Mouse (Mus musculus) kidney, adult 11 months (tissue): ENCODE data around the gene Gpatch2.

Experiments used
- DNase-seq: peaks from one replicate; pipeline ENCODE4 v3.0.0; 2022

The Gpatch2 gene

DNA sequence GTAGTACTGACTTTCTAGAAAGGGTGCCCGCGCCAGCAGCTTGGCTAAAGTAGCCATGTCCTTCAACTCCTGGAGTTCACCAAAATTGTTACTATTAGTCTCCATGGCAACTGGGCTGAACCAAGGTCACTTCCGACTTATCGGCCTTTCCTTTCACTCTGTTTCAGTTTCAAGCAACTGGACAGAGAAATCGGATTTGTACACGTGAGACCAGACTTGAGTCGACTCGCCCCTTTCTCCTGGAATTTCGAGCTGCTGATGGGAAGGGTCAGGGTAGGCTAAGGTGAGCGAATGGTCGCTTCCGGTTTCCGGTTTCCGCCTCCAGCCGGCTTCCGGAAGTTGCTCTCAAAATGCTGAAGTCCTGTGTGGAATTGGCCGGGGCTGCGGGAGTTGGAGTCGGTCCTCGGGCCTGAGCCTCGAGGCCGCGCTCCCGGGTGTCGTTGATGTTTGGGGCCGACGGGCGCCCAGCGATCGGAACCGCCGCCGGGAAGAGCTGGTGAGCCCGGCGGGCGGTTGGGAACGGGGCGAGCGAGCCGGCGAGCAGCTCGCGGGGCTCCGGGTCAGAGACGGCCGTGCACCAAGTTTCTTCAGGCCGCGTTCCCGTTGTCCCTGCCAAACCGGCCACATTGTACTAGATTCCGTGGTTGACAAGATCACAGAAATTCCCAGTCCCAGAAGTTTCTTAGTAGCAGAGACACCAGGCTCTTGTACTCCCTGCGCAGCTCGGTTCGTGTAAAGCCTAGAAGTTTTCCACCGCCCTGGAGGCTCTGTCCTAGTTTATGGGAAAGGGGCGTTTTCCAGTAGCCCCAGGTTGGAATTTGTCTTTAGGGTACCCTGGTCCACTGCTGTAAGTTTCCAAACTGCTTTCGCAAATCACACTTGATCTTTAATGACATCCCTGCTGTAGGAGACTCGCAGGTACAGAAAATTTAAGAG lies at the start of gene Gpatch2, which contains the start of gene Spata17:
Gpatch2 (plus strand) TSS at position 328 of the 936 bp plus-strand sequence.
Spata17 (minus strand) TSS at position 285 of the 936 bp plus-strand sequence.
- DNase-seq = peak; percentile 82

DNA sequence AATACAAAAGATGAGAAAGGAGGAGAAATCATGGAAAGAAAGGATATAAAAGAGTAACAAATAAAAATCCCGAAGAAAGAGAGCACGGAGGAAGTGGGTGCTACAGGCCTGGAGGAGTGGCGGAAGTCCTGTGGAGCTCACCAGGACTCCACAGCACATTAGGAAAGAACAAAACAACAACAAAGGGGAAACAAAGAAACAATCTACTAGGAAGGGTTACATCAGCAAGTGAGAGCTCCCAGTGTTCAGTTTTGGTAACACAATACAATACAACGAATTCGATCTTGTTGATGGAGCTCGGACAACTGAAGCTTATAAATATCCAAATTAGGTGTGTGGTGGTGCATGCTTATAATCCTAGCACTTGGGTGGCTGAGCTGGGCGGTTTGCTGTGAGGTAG lies 45.7 kb upstream of the Gpatch2 start:
- no peak for DNase-seq

DNA sequence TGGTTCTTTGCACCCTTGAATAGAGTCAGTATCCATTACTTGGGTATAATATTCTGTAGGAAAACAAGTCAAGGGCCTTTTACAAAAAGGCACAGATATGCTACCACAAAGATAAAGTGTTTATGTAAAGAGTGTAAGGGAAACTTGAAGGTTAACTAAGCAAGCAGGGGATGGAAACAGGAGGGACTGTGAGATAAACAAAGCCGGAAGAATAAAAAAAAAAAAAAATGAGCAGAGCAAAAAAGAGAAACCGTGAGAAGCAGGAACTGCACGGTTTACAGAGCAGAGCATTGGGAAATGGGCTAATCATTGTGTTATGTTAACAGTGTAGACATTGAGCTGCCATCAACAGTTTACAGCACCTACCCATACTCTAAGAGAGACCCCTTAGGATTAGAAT lies 44.9 kb upstream of the Gpatch2 start:
- DNase-seq = no peak

DNA sequence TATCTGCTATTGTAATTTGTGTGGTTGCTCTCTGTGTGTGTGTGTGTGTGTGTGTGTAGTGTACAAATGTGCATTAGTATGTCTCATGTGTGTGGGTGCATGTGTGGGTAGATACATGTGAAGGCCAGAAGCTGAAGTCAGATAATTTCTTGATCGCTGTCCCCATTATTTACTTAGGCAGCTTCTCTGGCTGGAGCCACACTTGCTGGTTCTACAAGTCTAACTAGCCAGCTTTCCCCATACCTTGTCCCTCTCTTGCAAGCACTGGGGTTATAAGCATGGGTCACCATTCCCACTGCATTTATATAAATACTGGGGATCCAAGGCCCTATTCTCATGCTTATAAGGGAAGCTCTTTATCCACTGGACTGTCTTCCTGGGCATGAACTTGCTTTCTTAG lies 39.3 kb upstream of the Gpatch2 start:
- no peak for DNase-seq

DNA sequence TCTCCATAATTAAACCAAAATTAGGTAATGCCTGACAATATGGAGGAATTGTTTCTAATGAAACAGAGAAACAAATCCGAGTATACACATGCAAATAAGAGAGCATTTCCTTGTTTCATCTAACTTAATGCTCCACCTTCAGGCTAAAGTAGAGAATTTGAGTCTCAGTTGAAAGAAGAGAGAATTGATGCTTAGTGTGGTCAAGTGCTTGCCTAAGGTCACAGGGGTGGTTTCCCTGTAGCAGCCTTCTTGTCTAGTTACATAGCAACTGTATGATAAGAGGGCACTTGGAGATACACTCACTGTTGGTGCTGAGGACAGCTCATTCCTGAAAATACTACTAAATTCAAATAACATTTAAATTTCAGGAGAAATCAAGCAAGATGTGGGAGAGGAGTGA lies 36.8 kb upstream of the Gpatch2 start:
- no peak for DNase-seq

DNA sequence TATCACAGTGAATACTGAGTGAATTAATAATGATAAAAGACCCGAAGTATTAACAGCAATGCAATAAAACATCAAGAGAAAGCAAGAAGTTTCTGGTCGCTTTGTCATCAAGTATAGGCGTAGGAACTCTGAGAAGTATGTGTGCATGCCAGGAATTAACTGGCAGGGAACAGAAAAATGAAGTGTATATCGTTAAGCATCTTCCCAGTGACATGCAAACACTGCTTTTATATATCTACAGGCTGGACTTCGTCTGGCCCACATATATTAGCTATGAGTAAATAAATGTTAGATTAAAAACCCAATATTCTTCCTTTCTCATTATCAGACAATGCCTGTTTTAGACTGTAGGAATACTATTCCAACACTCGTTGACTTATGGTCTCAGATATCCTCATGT lies 9.8 kb upstream of the Gpatch2 start:
- no peak for DNase-seq

DNA sequence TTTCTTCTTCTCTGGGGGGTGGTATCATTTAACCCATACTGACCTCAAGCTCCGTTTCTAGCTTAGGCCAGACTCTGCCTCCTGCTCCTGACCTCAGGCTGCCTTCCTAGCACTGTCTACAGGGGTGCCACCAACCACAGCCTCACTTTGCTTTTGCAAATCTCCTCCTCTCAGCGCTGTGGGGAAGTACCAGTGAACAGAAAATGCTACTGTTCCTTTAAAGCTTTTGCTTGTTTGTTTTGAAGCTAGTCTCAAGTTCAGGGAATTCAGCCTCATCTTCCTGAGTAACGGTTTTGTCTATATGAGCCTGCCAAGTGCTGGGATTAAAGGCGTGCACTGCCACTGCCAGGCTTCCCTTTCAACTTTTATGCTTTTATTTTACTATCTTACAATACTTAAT lies 5.8 kb upstream of the Gpatch2 start:
- no peak for DNase-seq

DNA sequence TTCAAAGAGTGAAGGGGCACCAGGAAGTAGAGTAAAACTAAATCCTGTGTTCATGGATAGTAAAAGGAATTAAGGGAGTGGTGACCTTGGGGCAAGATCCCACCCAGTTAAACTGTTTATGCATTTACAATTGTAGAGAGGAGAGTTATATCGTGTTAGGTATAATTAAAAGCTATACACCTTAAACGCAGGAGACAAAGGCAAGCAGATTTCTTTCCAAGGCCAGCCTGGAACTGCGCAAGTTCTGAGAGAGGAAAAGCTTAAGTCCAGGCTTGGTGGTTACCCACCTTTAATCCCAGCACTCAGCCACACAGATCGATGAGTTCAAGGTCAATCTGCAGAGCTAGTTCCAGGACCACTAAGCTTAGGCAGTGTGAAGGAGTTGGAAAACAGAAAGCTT lies 4.6 kb upstream of the Gpatch2 start:
- no peak for DNase-seq

DNA sequence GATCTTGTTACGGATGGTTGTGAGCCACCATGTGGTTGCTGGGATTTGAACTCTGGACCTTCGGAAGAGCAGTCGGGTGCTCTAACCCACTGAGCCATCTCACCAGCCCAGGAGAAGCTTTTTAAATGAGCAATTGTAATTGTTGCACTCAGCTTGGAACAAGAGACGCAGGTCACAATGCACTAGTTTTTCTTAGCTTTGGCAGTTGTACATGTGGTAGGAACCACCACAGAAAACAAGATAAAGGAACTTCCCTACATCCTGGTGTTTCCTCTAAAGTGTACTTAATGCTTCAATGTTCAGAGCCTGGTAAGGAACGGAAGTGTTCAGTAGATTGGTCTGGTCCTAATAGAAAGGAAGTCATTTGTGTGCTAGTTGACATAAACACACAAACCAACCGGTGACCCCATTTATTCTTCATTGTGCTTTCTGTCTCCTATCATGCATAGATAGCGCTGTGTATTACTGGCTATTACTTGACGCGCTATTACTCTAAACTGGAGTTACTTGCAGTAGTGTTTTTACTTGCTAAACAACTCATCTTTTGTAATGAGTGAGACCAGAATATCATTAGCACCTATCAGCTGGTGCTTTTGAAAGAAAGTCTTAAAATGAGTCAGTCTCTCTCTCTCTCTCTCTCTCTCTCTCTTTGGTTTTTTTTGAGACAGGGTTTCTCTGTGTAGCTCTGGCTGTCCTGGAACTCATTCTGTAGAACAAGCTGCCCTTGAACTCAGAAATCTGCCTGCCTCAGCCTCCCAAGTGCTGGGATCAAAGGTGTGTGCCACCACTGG lies 1.5 kb downstream of the Gpatch2 start:
- DNase-seq = no peak

DNA sequence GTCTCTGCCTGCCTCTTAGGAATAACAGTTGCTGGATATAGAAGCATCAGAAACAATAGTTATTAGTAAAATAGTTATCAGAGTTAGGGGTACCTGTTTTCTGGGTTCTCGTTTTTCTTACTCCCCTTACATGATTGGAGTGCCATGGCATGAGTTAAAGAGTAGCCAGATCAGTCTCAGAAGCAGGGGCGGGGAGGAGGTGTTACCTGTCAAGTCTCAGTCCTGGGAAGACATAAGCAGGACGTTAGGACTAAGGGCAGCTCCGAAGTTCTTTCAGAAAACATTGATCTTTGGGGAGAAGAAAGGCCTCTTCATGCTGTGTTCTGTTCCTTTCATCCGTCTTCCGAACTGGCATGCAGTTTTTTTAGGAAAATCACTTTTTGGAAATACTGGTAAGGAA lies 5.4 kb downstream of the Gpatch2 start:
- no peak for DNase-seq

DNA sequence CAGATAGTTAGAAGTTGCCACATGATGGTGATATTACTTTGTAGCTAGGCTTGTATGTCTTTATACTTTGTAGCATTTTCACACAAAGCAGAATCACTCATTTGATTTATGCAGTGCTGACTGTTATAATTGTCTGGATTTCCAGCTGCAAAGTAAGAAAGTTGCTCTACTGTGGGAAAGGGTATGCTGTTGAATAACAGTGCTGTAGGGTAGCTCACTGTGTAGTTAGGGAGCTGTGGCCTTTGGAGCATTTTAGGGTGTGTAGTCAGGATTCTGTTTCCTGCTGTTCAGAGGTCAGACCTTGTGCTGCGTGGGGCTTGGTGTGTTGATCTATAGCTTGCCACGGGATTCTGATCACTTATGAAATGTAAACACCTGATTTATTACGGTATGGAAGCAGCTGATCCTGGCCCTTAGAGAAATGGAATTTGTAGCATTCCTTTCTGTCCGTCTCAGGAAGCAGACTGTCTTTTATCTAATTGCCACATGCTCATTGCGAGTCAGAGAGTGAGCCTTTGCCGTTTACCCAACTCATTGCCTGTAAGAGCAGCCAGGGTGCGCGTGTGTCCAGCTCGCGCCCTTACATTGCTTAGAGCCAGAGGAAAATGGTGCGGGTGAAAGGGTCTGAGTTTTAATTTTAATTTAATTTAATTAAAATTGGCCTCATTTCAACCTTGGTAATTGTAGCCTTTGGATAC lies 11.2 kb downstream of the Gpatch2 start:
- no peak for DNase-seq

DNA sequence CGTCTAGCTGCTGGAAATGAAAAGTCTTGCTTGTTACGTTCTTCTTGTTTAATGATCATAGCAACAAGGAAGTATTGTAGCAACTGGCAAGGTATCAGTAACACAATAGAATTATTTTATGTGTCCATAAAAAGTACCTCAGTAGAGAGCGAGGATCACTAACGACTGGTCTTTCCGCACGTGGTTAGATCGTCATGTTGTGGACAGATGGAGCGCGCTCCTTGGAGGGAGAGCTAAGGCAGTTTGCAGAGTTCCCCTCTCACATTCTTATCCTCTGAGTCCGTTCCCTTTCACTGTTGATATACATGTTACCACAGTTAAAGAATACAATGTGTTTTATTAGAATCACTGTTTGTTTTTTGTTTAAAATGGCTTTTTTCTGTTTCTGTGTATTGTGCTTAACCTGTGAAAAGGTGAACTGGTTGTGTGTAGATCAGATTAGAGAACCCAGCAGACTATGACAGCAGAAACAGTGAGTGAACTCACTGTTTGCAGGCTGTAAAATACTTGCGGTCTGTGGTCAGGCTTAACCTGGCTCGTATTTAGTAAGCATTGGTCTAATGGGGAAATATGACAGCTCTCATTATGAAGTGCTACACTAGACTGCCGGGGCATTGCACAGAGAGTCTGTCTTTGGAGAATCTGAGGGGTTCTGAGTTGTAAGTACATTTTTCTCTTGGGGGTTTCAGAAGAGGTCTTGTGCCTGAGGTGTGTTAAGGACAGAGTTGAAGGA lies 13.3 kb downstream of the Gpatch2 start:
- no peak for DNase-seq

DNA sequence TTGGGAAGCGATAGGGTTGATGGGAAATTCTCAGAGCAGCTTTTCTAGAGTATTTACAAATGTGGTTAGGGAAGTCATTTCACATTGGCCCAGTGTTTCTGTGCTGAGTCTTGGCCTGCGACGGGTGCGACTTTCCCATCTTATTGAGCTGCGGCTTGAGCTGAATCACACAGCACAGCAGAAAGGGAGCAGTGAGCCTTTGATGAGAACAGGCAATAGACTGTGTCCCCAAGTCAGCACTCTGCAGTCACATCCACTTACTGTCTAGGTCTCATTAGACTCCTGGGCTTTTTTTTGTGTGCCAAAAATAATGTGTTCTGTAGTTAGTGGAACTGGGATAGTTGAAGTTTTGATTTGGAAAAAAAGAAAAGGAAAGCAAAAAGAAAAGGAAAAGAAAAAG lies 14.9 kb downstream of the Gpatch2 start:
- no peak for DNase-seq

DNA sequence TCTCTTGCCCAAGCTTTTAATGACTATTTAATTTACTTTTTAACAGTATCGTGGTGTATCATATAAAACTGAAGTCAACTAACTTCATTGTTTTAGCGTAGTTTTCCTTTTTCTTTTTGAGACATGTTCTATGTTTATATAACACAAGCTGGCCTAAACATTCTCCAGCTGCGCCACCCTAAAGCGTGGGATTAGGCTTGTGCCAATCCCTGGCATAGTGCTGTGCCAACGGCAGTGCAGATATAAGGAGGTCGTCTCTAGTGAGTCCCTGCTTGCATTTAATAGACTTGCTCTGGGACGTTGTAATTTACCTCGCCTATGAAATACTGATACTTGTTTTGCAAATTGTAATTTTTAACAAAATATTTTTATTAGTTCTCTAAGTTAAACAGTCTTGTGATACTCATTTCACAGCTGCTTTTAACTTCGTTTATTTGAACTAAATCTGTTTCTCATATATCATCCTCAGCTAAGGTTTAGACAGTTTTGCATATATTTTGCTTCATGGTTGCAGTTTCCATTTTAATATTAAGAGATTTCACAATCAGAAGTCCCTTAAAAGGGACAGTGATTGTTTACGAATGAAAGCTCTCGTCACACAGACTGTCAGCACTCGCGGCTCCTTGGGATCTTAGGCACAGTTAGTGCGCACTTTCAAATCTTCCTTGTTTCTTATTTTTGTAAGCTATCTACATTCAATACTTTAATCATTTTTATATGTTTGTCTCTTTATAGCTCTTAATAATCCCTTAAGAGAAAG lies 17.1 kb downstream of the Gpatch2 start:
- no peak for DNase-seq

DNA sequence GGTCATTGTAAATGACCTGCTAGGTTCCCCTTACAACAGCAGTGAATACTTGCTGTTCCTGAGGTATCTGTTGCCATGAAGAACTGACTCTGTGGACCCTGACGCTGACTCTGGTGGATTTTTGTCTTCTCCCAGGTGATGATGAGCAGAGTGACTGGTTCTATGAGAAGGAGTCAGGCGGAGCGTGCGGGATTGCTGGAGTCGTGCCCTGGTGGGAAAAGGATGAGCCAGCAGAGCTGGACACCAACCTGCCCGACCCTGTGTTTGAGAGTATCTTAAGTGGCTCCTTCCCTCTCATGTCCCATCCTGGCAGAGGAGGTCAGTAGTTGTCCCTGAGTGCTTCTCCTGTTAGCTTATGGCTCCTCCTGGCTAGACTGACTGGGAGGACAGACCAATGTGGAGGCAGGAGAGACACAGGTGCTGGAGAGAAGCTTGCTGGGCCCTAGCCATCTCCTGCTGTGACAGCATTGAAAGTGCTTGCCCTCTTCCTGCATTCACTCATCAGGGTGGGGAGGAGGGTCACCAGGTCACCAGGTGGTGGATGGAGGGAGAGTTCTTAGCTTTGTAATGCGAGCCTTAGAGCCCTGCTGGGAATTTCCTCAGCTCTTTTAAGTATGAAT lies 17.8 kb downstream of the Gpatch2 start:
- DNase-seq = no peak

DNA sequence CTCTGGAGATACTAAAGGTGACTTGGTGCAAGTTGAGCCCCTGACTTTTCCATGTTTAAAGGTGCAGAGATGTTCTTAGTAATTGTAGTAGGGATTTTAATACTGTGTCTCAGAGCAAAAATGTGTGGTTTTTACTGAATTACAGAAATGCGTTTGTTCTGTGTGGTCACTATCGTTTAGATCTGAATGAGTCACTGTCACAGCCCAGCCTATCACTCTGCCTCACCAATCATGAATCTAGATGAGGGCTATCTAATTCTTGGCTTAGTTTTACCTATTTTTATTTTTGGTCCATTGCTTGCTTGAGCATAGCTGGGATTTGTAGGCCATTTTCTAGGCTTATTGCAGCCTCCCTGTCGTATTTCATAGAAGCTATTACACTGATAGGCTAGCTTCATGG lies 19.9 kb downstream of the Gpatch2 start:
- DNase-seq = no peak

DNA sequence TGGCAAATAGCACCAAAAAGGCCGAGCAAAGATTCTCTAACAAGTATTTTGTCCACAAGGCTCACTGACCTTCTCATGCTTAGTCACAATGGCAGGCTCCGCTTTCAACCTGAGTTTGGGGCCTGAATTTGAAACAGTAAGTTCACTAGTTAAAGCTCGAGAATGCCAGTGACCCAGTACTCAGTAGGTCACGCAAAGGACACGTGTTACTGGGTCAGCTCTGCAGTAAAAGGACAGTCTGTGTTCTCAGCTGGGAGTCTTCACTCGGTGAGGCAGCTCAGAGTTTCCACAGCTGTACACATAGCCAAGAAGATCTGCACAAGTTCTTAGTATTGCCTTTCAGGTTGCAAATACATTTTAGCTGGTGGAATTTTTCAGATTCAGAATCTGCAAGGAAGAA lies 21.0 kb downstream of the Gpatch2 start:
- no peak for DNase-seq

DNA sequence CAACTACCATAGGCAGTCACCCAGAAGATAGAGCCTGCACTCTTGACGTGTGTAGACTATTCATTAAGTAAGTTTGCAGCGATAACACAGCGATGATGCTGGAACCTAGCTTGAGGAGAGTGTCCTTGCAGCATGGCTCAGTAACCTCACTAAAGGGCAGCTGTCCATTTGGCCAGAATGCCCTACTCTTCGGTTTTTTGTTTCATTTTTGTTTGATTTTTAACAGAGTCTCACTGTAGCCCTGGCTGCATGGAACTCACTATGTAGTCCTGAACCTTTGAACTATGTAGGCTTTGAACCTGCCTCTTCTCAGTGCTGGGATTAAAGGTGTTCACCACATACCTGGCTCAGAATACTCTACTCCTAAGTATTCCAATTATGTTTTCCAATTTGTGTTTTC lies 22.8 kb downstream of the Gpatch2 start:
- peak; percentile 41 for DNase-seq

DNA sequence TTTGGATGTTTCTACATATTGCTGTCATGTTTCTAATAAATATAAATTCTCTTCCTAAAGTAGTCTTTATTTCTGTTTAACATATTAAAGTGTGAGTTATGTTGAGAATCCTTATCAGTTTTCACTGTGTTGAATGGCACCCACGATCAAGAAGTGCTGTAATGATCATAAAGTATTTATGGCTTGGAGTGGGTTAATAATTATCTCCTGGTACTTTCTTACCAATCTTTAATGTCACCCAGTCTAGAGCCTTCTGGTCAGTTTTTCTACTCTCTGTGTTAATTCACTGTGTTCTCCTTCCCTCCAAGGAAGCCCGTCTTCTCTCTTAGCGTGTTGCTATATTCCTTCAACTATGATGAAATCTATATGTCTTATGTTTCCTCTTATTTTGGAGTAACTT lies 25.0 kb downstream of the Gpatch2 start:
- no peak for DNase-seq

DNA sequence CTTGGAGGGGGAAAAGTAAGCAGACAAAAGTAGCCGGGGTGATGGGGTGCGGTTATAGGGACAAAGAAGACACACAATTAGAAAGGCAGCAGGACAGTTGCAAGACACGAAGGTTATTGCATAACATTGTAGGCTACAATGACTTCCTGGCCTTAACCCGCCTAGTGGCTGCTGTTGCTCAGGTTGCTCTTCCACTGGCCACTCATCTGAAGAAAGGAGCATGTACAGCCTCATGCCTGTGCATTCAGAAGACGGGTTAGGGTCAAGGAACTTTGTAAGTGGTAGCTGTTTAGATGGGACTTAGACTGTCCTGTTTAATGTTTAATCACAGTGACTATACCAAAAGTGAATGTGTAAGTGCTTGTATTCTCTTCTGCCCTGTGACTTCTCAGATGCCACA lies 26.0 kb downstream of the Gpatch2 start:
- peak; percentile 24 for DNase-seq

DNA sequence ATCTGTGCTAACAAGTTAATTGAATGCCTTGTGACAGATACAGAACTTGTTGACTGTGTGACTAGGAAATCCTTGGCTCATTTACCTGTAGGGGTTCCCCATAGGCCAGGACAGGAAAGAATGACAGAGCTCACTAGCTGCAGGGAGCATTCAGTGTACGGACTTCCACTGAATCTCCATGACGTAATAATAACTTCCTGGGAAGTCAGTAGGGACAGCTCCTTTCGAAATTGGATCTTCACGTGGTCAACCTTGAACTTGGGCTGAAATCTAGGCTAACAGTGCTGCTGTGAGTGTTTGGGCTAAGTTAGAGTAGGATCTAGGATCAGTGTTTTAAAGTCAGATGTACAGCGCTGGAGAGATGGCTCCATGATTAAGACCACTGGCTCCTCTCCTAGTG lies 29.4 kb downstream of the Gpatch2 start:
- no peak for DNase-seq
